Mouse (Mus musculus): ENCODE data around the gene Msx2.

The Msx2 gene

GRCm38 (mm10) chr13:53465191-53465820, 7.6 kb downstream of the Msx2 start:
- no peak for DNase-seq (ENCODE audit: low spot score)

- DNase-seq (ENCODE audit: low spot score), result no peak
These were observed 8.4 kb downstream of the Msx2 start for GRCm38 (mm10) chr13:53464441-53465001.

- no peak for DNase-seq (ENCODE audit: low spot score)
These were observed 8.9 kb downstream of the Msx2 start for GRCm38 (mm10) chr13:53463946-53464345.

- DNase-seq (ENCODE audit: low spot score), result no peak
These were observed 9.8 kb downstream of the Msx2 start for GRCm38 (mm10) chr13:53463037-53463436.

GRCm38 (mm10) chr13:53462649-53462970, 10.3 kb downstream of the Msx2 start:
- DNase-seq (ENCODE audit: low spot score), result no peak

GRCm38 (mm10) chr13:53461855-53462648, 10.8 kb downstream of the Msx2 start:
- DNase-seq (ENCODE audit: low spot score), result no peak

- no peak for DNase-seq (ENCODE audit: low spot score)
These were observed 11.5 kb downstream of the Msx2 start for GRCm38 (mm10) chr13:53461346-53461745.

GRCm38 (mm10) chr13:53458766-53459165, 14.1 kb downstream of the Msx2 start:
- DNase-seq (ENCODE audit: low spot score), result no peak

- no peak for DNase-seq (ENCODE audit: low spot score)
These were observed 17.8 kb downstream of the Msx2 start for GRCm38 (mm10) chr13:53454794-53455672.

GRCm38 (mm10) chr13:53453927-53454326, 18.9 kb downstream of the Msx2 start:
- DNase-seq (ENCODE audit: low spot score), result no peak

- no peak for DNase-seq (ENCODE audit: low spot score)
These were observed 25.3 kb downstream of the Msx2 start for GRCm38 (mm10) chr13:53447609-53448008.

- no peak for DNase-seq (ENCODE audit: low spot score)
These were observed 29.3 kb downstream of the Msx2 start for GRCm38 (mm10) chr13:53443602-53444001.

GRCm38 (mm10) chr13:53442168-53442980, 30.5 kb downstream of the Msx2 start:
- DNase-seq (ENCODE audit: low spot score), result no peak

- no peak for DNase-seq (ENCODE audit: low spot score)
These were observed 31.4 kb downstream of the Msx2 start for GRCm38 (mm10) chr13:53441307-53442028.

GRCm38 (mm10) chr13:53439957-53440356, 32.9 kb downstream of the Msx2 start:
- no peak for DNase-seq (ENCODE audit: low spot score)

GRCm38 (mm10) chr13:53426507-53426906, 46.4 kb downstream of the Msx2 start:
- peak; percentile 72 for DNase-seq (ENCODE audit: low spot score)

- DNase-seq (ENCODE audit: low spot score), result no peak
These were observed 51.7 kb downstream of the Msx2 start for GRCm38 (mm10) chr13:53421189-53421588.

- no peak for DNase-seq (ENCODE audit: low spot score)
These were observed 52.1 kb downstream of the Msx2 start for GRCm38 (mm10) chr13:53420741-53421140.

GRCm38 (mm10) chr13:53419681-53420080, 53.2 kb downstream of the Msx2 start:
- no peak for DNase-seq (ENCODE audit: low spot score)

GRCm38 (mm10) chr13:53417701-53418100, 55.2 kb downstream of the Msx2 start:
- DNase-seq (ENCODE audit: low spot score), result no peak

Measured in c-Kit-positive CD71-positive TER-119-positive erythroid progenitor cells, embryonic 14.5 days (primary cell).